Mouse (Mus musculus) hindbrain, embryonic 10.5 days (tissue): ENCODE data around the gene Sbno2. TPM values are rescaled to one million over a fixed set of nuclear protein-coding genes. Genes with fewer than 3 reads are reported as not detected.
A peak's percentile ranks its signal among the peaks of the same experiment; 100 is the strongest.

Experiments used
- DNase-seq: peaks from one replicate; pipeline ENCODE4 v3.0.0-alpha.2; 2017; ENCODE audit warnings: low spot score
- H3K27ac ChIP-seq: fragments of 300-500 bp; sonication (generic); 2 replicates; pipeline ENCODE4 v1.5.1; 2016; ENCODE audit warnings: mild to moderate bottlenecking, moderate library complexity
- H3K27me3 ChIP-seq: fragments of 300-500 bp; sonication (generic); 2 replicates; pipeline ENCODE4 v1.6.1; 2016; ENCODE audit warnings: mild to moderate bottlenecking; ENCODE audit not compliant: poor library complexity, insufficient read depth, severe bottlenecking
- H3K36me3 ChIP-seq: fragments of 300-500 bp; sonication (generic); 2 replicates; pipeline ENCODE4 v1.6.1; 2016; ENCODE audit warnings: mild to moderate bottlenecking, moderate library complexity
- H3K4me1 ChIP-seq: fragments of 300-500 bp; sonication (generic); replicated peaks from 2 replicates; pipeline ENCODE4 v1.6.1; 2016; ENCODE audit warnings: mild to moderate bottlenecking
- H3K4me3 ChIP-seq: fragments of 300-500 bp; sonication (generic); 2 replicates; pipeline ENCODE4 v1.5.1; 2016; ENCODE audit warnings: mild to moderate bottlenecking, moderate library complexity
- H3K9me3 ChIP-seq: fragments of 300-500 bp; sonication (generic); 2 replicates; pipeline ENCODE4 v1.6.1; 2016; ENCODE audit warnings: mild to moderate bottlenecking, moderate library complexity
- WGBS: fragments of 180-500 bp; shearing (Covaris S2); methylation state at CpG from one replicate; pipeline ENCODE4 v1.1.7; 2016; 5-methylcytosine and 5-hydroxymethylcytosine counted together
- polyA plus RNA-seq: library from polyadenylated mRNA; unstranded; fragments of >200 nt; fragmentation: Nextera tagmentation; extraction: Ambion mirVana; gene quantifications from 2 replicates; pipeline ENCODE4 v1.2.1, GENCODE M21; 2016

Gene Sbno2
- polyA plus RNA-seq, 1 experiment from 2014 or later, result 17.2 TPM

DNA sequence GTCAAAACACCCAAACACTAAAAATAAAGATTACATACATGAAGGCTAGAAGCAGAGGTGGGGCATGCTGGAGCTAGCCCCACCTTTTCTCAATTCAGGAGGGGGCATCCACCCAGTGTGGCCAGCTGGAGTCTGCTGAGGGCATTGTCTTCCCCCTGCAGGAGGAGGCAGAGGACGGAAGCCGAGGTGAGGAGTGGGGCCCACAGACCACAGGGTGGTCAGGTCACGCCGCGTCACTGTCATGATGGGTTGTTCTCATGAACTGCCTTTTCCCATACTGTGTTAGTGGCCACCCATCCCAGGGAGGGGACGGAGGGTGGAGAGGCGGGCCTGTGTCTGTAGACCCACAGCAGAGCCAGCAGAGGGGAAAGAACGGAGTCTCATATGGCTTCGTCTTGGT, 75.2 kb downstream of the Sbno2 start:
- no peak for DNase-seq
- no peaks in the 10 kb centered on the region for H3K27me3 ChIP-seq
- H3K36me3 ChIP-seq, result peaks cover 17% of the 10 kb centered on the region
- H3K4me1 ChIP-seq, result peaks cover 34% of the 10 kb centered on the region
- 81% methylated on average over 9 of the region's 9 CpGs for WGBS
- no peaks in the 10 kb centered on the region for H3K9me3 ChIP-seq
- H3K27ac ChIP-seq, result peak overlapping the region; percentile 23; the same call in 1 of the 2 replicates
- H3K4me3 ChIP-seq, result peak overlapping the region; percentile 0; the same call in 1 of the 2 replicates

DNA sequence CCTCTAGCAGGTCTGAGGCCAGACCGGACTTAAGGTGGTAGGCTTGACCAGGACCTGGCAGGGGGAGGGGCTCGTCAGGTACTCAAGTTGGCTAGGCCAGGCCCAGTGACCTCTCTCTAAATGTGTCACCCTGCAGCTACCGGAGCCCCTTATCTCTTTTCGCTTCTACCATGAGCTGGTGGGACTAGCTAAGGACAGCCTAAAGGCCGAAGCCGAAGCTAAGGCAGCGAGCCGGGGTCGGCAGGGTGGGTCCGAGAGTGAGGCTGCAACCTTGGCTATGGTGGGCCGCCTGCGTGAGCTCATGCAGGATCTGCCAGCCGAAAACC, 76.9 kb downstream of the Sbno2 start:
- 93% methylated on average over 13 of the region's 13 CpGs for WGBS
- H3K4me3 ChIP-seq, result no peak overlapping the region
- peaks cover 32% of the 10 kb centered on the region for H3K4me1 ChIP-seq
- peaks cover 6% of the 10 kb centered on the region for H3K36me3 ChIP-seq
- H3K27me3 ChIP-seq, result no peaks in the 10 kb centered on the region
- H3K9me3 ChIP-seq, result no peaks in the 10 kb centered on the region
- no peak overlapping the region for H3K27ac ChIP-seq
- DNase-seq, result no peak

DNA sequence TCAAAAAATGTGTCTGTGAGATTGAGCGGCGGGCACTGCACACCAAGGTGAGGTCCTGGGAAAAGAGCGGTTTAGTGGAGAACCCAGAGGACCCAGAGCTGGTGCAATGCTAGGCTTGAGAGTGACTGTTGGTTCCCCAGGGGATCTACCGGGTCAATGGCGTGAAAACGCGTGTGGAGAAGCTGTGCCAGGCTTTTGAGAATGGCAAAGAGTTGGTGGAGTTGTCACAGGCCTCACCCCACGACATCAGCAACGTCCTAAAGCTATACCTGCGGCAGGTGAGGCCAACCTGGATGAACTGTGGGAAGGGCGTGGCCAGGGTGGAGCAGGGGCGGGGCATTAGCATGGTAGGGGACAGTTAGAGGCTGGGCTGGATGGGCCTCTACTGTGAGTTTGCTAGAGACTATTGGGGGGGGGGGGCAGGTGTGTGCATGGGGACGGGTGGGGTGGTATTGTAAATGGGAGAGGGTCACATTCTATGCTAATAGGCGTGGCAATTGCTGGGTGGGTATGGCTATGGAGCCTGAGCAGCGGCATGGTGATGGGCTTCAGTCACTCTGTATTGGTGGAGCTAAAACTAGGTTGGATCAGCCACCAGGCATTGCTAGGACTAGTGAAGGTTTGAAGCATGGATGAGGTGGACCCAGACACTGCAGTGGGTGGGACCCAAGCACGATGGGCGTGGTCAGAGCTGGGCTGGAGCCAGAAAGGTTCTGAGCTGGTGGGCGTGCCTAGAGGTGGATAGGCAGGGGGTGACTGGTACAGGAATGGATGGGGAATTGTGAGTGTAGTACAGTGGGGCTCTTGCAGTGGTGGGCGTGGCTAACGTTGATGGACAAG, 77.5 kb downstream of the Sbno2 start:
- H3K36me3 ChIP-seq, result peaks cover 8% of the 10 kb centered on the region
- 71% methylated on average over 20 of the region's 20 CpGs for WGBS
- peaks cover 32% of the 10 kb centered on the region for H3K4me1 ChIP-seq
- H3K4me3 ChIP-seq, result no peak overlapping the region
- H3K27me3 ChIP-seq, result no peaks in the 10 kb centered on the region
- H3K27ac ChIP-seq, result no peak overlapping the region
- no peak for DNase-seq
- H3K9me3 ChIP-seq, result no peaks in the 10 kb centered on the region

DNA sequence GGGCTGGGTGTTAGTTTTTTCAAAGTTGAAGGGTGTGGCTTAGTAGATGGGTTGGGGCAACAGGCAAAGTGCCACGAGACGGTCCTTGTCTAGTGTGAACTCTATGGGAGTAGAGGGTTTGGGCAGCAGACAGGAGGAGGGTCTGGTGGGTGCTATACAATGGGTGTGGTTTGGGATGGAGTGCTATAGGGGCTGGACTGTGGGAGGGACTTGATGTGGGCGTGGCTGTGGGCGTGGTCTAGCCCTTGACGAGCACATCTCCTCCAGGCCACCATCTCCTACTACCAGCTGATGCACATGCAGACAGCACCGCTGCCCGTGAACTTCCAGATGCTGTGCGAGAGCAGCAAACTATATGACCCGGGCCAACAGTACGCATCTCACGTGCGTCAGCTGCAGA, 79.5 kb downstream of the Sbno2 start:
- H3K27ac ChIP-seq, result no peak overlapping the region
- peaks cover 14% of the 10 kb centered on the region for H3K36me3 ChIP-seq
- peaks cover 35% of the 10 kb centered on the region for H3K4me1 ChIP-seq
- H3K9me3 ChIP-seq, result no peaks in the 10 kb centered on the region
- WGBS, result 68% methylated on average over 12 of the region's 12 CpGs
- H3K27me3 ChIP-seq, result peaks cover 3% of the 10 kb centered on the region; the same call in 1 of the 2 replicates
- H3K4me3 ChIP-seq, result no peak overlapping the region
- no peak for DNase-seq

DNA sequence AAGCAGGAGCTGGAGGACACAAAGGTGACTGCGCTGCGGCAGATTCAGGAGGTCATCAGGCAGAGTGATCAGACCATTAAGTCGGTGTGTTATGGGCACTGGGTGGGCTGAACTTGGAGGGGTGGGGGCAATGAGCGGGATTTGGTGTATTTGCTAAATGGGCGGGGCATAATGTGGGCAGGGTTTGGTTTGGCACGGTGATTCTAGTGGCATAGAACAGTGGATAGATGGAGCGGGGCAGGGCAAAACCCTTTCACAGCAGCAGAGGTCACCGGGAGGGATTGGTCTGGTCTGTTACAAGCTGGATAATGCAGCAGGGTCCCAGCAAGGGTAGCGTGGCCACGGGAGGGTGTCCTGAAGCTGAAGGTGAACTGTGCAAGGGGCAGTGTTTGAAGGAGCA, 79.9 kb downstream of the Sbno2 start:
- no peak for DNase-seq
- Histone ChIP-seq H3K36me3 (peaks cover 11% of the 10 kb centered on the region; the same call in 1 of the 2 replicates), H3K4me1 (peaks cover 35% of the 10 kb centered on the region), H3K27me3 (peaks cover 7% of the 10 kb centered on the region), H3K27ac (no peak overlapping the region), H3K4me3 (no peak overlapping the region), H3K9me3 (no peaks in the 10 kb centered on the region)
- 75% methylated on average over 10 of the region's 10 CpGs for WGBS

DNA sequence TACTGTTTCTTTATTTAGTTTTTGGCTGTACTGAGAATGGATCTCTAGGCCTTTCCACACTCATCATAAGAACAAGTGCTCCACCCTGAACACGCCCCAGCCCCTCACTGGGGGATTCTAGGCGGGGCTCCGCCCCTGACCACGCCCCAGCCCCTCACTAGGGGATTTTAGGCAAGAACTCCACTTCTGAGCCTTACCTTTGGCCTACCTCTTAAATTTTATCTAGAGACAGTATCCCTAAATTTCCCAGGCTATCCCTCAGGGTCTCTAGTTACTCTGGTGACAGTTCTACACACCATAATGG, 80.4 kb downstream of the Sbno2 start:
- Histone ChIP-seq H3K4me1 (peaks cover 35% of the 10 kb centered on the region), H3K4me3 (no peak overlapping the region), H3K27me3 (peaks cover 12% of the 10 kb centered on the region), H3K9me3 (no peaks in the 10 kb centered on the region), H3K36me3 (peaks cover 11% of the 10 kb centered on the region; the same call in 1 of the 2 replicates), H3K27ac (no peak overlapping the region)
- no peak for DNase-seq
- WGBS, result 65% methylated on average over 4 of the region's 4 CpGs

DNA sequence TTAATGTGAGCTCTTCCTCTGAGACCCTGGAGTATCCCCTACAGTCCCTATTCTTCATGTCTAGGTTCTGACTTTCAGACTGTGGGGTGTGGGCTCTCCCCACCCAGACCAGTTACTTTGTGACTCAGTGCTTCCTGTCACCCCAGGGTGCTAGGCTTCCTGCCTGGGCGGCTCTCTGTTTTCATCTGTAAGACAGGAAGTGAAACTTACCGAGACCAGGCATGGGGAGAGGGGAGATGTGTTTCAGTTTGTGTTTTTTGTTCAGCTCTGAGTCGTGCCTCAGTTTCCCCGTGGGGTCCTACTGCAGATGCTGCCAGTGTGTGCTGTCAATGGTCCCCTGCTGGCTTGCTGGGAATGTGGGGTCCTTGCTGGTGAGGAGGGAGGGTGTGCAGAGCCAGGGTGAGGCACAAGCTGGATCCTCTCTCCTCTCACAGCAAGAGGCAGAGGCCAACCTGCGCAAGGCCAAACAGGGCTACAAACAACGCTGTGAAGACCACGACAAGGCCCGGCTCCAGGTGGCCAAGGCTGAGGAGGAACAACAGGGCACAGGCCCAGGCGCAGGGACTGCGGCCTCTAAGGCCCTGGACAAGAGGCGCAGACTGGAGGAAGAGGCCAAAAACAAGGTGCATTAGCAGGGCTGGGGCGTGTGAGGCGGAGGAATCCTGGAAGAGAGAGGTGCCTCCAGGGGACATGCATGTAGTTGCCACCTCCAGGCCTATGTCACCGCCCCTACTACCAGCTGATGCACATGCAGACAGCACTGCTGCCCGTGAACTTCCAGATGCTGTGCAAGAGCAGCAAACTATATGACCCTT, 80.9 kb downstream of the Sbno2 start:
- Histone ChIP-seq H3K27me3 (peaks cover 18% of the 10 kb centered on the region), H3K9me3 (no peaks in the 10 kb centered on the region), H3K4me1 (peaks cover 41% of the 10 kb centered on the region), H3K36me3 (peaks cover 11% of the 10 kb centered on the region; the same call in 1 of the 2 replicates), H3K4me3 (peak overlapping the region; percentile 14; the same call in 1 of the 2 replicates), H3K27ac (peak overlapping the region; percentile 13; the same call in 1 of the 2 replicates)
- 79% methylated on average over 15 of the region's 15 CpGs for WGBS
- DNase-seq, result no peak

DNA sequence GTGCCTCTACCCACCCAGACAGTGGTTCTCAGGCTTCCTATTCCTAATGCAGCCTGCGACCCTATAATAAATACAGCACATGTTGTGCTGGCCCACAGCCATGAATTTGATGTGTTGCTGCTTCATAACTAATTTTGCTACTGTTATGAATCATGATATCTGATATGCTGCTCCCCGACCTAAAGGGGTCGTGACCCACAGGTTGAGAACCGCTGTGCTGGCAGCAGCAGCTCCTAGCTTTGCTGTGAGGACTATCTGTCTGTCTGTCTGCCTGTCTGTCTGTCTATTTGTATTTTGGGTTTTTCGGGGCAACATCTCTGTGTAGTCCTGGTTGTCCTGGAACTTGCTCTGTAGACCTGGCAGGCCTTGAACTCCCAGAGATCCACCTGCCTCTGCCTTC, 81.6 kb downstream of the Sbno2 start:
- Histone ChIP-seq H3K9me3 (no peaks in the 10 kb centered on the region), H3K36me3 (peaks cover 11% of the 10 kb centered on the region; the same call in 1 of the 2 replicates), H3K4me3 (no peak overlapping the region), H3K4me1 (peaks cover 48% of the 10 kb centered on the region), H3K27ac (no peak overlapping the region), H3K27me3 (peaks cover 25% of the 10 kb centered on the region)
- no peak for DNase-seq
- WGBS, result 89% methylated on average over 5 of the region's 5 CpGs

DNA sequence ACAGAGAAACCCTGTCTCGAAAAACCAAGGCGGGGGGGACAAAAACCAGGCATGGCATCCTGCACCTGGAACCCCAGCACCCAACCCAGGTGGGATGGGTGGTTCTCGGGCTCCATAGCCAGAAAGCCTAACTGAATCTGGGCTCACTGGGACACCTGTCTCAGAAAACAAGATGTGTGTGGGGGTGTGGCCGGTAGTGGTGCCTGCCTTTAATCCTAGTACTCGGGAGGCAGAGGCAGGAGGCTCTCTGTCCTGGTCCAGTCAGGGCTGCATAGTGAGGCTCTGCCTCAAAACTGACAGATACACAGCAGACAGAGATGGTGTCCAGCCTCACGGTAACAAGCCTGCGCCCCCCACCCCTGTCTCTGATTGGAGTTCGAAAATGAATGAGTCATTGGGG, 82.6 kb downstream of the Sbno2 start:
- Histone ChIP-seq H3K9me3 (no peaks in the 10 kb centered on the region), H3K4me1 (peaks cover 47% of the 10 kb centered on the region), H3K4me3 (no peak overlapping the region), H3K27ac (no peak overlapping the region), H3K36me3 (peaks cover 11% of the 10 kb centered on the region; the same call in 1 of the 2 replicates), H3K27me3 (peaks cover 31% of the 10 kb centered on the region)
- no peak for DNase-seq
- WGBS, result 95% methylated on average over 8 of the region's 8 CpGs

DNA sequence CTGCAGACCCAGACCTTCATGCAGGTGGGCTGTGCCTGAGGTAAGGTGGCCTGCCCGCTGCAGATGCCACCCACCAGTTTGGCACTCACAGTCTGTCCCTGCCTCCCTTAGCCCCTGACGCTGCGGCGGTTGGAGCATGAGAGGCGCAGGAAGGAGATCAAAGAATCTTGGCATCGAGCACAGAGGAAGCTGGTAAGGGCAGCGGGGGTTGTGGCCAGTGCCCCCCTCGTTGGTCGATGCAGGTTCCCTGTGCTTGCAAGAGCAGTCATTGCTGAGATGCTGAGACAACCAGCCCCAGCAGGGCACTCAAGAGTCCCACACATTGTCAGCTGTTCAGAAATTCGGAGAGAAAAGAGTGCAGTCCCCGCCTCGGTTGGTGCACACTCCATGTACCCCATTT, 83.2 kb downstream of the Sbno2 start:
- WGBS, result 92% methylated on average over 12 of the region's 12 CpGs
- Histone ChIP-seq H3K4me3 (no peak overlapping the region), H3K4me1 (peaks cover 49% of the 10 kb centered on the region)

DNA sequence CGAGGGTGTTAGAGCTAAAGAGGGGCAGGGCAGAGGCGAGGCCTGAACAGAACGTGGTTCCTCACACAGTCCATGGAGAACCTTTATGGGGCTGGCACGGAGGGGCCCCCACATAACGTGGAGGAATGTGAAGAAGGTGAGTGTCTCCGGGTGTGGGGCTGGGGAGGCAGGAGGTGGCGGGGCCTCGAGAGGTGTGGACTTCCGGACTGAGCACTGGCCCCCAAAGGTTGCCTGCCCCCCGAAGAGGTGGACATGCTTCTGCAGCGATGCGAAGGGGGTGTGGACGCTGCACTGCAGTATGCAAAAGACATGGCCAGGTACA, 84.1 kb downstream of the Sbno2 start:
- 0 out of 2 replicates have a peak overlapping the region, but pooled peaks have one; percentile 10 for H3K4me3 ChIP-seq
- 94% methylated on average over 13 of the region's 13 CpGs for WGBS
- no peaks in the 10 kb centered on the region for H3K9me3 ChIP-seq
- no peak for DNase-seq
- H3K27ac ChIP-seq, result no peak overlapping the region
- peaks cover 11% of the 10 kb centered on the region; the same call in 1 of the 2 replicates for H3K36me3 ChIP-seq
- peaks cover 46% of the 10 kb centered on the region for H3K27me3 ChIP-seq
- peaks cover 49% of the 10 kb centered on the region for H3K4me1 ChIP-seq

More for the DNA sequence above, 83.2 kb downstream of the Sbno2 start:
- Histone ChIP-seq H3K27ac (no peak overlapping the region), H3K27me3 (peaks cover 37% of the 10 kb centered on the region), H3K36me3 (peaks cover 11% of the 10 kb centered on the region; the same call in 1 of the 2 replicates), H3K9me3 (no peaks in the 10 kb centered on the region)
- DNase-seq, result no peak

DNA sequence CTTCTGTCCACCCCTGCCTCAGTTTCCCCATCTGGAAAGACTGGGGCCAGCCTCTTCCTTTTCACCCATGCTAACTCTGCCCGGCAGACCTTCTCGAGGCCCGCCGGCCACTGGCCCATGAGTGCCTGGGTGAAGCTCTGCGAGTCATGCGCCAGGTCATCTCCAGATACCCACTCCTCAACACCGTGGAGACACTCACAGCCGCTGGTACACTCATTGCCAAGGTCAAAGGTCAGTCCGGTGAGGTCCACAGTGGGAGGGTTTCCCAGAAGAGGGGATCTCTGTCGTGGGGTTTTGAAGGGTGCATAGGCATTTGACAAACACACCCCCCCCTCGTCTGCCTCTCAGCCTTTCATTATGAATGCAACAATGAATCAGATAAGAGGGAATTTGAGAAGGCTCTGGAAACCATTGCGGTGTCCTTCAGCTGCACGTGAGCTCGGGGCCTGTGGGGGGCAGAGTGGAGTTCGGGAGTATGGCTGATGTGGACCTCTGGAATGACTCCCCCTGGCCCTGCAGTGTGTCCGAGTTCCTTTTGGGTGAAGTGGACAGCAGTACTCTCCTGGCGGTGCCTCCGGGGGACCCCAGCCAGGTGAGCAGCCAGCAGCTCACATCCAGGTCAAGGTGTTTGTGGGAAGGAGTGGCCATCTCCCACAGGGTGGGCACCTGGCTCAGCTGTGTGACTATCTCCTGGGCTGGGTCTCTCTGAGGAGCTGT, 84.6 kb downstream of the Sbno2 start:
- H3K36me3 ChIP-seq, result peaks cover 11% of the 10 kb centered on the region; the same call in 1 of the 2 replicates
- H3K4me3 ChIP-seq, result peak overlapping the region; percentile 49
- no peak overlapping the region for H3K27ac ChIP-seq
- no peak for DNase-seq
- 87% methylated on average over 18 of the region's 18 CpGs for WGBS
- H3K4me1 ChIP-seq, result peaks cover 43% of the 10 kb centered on the region
- H3K27me3 ChIP-seq, result peaks cover 51% of the 10 kb centered on the region
- H3K9me3 ChIP-seq, result no peaks in the 10 kb centered on the region
